Mouse (Mus musculus) MEL (cell line): ENCODE data around the gene Gnat1.

Experiments used
- CTCF ChIP-seq, 3 experiments: IDR thresholded peaks in 2 of 3; conservative IDR thresholded peaks in 1 of 3; 2 replicates each; pipeline ENCODE4 v1.5.1; 2011 to 2012; ENCODE audit warnings: low read length in 3 of 3, low read depth in 2 of 3, mild to moderate bottlenecking in 2 of 3, improper control_type of control experiment in 1 of 3, inconsistent platforms in 1 of 3, mixed read lengths in 1 of 3, moderate library complexity in 1 of 3; ENCODE audit not compliant: control insufficient read depth in 1 of 3, insufficient read depth in 1 of 3, poor library complexity in 1 of 3, severe bottlenecking in 1 of 3
- POLR2A ChIP-seq, 2 experiments: IDR thresholded peaks; 2 replicates each; pipeline ENCODE4 v1.6.1; 2011 to 2012; ENCODE audit warnings: low read length in 2 of 2, mild to moderate bottlenecking in 2 of 2, control low read depth in 1 of 2, improper control_type of control experiment in 1 of 2, low read depth in 1 of 2, moderate library complexity in 1 of 2; ENCODE audit not compliant: control insufficient read depth in 1 of 2, insufficient read depth in 1 of 2, poor library complexity in 1 of 2
- SMC3 ChIP-seq: IDR thresholded peaks from 2 replicates; pipeline ENCODE4 v1.6.1; 2011; ENCODE audit warnings: low read depth, low read length, improper control_type of control experiment
- TBP ChIP-seq: IDR thresholded peaks from 2 replicates; pipeline ENCODE4 v1.8.0; 2011; ENCODE audit warnings: low read depth, low read length, improper control_type of control experiment
- TCF12 ChIP-seq: IDR thresholded peaks from 2 replicates; pipeline ENCODE4 v1.6.1; 2014; ENCODE audit warnings: low read depth, mild to moderate bottlenecking, inconsistent platforms, low read length, improper control_type of control experiment, moderate library complexity

DNA sequence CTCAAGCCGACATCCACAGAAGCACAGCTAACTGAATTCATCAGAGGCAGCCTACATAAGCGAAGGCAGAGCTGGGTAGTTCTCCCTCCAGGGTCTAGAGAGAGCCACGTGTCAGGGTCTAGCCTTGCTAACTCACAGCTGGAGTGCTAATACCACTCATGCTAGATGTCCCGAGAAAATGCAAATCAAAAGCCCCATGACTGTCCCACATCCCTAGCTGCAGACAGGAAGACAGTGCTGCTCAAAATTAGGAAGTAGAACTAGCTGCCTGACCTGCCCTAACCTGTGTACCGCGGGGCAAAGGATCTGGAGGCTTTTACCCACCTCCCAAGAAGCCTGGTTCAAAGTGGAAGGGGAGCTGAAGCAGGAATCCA is 16.6 kb upstream of the Gnat1 start:
- TF ChIP-seq CTCF (IDR thresholded peaks at IDR 0.05 in 2 of 3, conservative IDR thresholded peaks at IDR 0.05 in 1 of 3; ENCODE audit: control insufficient read depth in 1 of 3, insufficient read depth in 1 of 3, low read depth in 2 of 3, low read length in 3 of 3, poor library complexity in 1 of 3, severe bottlenecking in 1 of 3) (no peak), TCF12 (no peak), POLR2A (IDR thresholded peaks at IDR 0.05; ENCODE audit: control insufficient read depth in 1 of 2, insufficient read depth in 1 of 2, low read depth in 1 of 2, low read length in 2 of 2, poor library complexity in 1 of 2) (no peak), TBP (no peak), SMC3 (no peak)
